Mouse (Mus musculus): ENCODE results near the gene Pbxip1.

Pbxip1 gene

DNA sequence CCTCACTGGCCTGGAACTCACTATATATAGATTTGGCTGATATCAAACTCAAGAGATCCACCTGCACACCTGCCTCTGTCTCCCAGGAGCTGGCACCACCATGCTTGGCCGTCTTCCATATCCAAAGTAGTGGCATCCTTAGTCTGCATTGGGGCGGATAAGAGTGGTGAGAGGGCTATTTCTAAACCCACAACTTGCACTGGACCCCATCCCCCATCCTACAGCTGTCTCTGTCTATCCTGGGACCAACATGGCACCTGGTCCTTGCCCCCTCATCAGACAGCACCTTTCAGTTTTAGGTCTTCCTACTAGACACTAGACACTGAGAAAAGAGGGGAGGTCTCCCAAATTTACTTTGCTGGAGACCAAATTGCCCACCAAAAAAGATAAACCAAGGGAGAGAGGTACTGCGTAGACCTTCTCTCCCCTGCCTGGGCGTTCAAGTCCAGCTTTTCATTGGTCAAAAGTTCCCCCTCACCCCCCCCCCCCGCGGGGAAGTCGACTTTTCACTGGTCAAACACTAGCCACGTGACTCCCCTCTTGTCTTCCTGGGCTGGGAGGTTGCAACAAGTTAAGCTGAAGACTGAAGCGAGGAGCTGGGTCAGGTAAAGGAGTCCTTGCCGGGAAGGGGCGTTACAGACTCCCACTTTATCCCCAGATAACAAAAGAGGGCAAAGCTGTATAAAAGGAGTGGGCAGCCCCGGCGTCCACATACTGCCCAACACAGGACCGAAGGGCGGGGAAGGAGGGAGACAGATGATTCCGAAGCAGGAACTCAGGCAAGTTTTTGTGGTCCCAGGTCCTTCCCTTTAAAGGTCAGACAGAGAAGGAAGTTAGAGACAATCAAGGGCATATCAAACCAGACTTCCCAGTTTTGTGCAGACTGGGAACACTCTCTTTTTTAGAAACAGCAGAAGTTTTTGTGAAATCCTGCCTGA, at the start of gene Pbxip1:
TSS of gene Pbxip1 (plus strand) at position 531 of the 938 bp plus-strand sequence.
- no peak for DNase-seq (ENCODE audit: low read depth, low spot score)

DNA sequence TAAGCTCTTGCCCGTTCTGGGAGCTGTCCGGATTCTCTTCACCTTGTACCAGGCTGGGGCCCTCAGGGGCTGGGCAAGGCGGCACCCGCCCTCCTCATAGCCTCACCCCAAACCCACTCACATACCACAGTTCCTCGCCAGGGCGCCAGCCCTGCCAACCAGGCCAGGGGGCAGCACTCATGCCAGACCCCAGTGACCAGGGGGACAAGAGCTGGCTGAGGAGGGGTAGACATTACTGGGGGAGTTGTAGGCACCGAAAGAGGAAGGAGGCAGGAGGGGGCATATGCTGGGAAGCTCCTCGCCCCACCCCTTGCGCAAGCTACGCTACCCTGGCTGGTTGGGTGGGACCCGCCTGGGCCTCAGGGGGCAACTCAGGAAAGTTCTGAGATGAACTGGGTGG, 48.9 kb upstream of the Pbxip1 start:
- DNase-seq (ENCODE audit: low read depth, low spot score): no peak

DNA sequence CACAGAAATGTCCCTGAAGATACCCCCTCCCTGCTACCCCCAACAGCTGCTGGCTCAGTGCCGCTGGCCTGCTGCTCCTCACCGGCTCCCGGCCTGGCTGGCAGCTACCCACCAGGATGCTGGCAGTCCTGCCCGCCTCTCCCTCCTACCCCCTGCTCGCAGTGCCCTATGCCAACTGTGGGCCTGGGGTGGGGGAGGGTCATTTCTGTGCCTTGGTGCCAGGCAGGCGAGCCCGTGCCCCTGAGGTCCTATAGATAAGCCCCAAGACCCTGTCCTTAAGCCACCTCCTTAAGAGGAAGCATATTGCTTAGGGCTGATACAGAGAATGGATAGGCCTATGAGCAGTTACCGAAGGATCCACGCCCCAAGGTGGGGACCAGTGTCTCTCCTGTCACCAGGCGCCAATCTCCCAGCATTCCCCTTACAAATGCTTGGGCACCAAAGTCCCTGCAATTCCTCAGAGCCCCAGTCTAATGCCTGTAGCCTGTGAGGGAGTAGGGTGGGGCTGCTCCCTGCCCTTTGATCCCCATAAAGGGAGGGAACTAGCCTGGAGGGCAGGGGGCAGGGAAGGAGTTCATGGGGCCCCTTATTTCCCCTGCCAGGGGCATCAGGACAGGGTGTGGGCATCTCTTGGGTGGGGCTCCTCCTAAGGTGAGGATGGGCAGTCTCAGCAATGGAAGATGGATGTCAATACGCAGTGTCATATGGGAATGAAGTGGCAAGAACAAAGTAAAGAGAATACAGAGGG, 48.2 kb upstream of the Pbxip1 start:
- no peak for DNase-seq (ENCODE audit: low read depth, low spot score)

GRCm38 (mm10) chr3:89388901-89389740, 47.4 kb upstream of the Pbxip1 start:
- no peak for DNase-seq (ENCODE audit: low read depth, low spot score)

DNA sequence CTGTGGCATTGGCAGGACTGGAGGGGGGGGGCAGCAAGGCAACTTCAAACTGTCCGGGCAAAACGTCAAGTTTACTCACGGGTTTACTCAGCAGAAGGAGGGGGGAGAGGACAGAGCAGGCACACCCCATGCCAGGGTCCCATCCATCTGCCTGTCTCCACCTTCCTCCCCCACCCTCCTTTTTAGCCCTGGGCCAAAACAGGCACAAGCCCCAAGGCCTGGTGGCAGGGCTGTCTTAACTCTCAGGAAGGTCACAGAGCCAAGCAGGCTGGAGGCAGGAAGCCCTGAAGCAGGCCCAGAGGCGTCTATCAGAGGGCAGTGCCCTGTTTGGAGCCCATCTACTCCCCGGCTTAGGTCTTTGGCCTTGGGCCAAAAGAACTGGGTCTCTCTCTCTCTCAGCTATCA, 46.4 kb upstream of the Pbxip1 start:
- no peak for DNase-seq (ENCODE audit: low read depth, low spot score)

DNA sequence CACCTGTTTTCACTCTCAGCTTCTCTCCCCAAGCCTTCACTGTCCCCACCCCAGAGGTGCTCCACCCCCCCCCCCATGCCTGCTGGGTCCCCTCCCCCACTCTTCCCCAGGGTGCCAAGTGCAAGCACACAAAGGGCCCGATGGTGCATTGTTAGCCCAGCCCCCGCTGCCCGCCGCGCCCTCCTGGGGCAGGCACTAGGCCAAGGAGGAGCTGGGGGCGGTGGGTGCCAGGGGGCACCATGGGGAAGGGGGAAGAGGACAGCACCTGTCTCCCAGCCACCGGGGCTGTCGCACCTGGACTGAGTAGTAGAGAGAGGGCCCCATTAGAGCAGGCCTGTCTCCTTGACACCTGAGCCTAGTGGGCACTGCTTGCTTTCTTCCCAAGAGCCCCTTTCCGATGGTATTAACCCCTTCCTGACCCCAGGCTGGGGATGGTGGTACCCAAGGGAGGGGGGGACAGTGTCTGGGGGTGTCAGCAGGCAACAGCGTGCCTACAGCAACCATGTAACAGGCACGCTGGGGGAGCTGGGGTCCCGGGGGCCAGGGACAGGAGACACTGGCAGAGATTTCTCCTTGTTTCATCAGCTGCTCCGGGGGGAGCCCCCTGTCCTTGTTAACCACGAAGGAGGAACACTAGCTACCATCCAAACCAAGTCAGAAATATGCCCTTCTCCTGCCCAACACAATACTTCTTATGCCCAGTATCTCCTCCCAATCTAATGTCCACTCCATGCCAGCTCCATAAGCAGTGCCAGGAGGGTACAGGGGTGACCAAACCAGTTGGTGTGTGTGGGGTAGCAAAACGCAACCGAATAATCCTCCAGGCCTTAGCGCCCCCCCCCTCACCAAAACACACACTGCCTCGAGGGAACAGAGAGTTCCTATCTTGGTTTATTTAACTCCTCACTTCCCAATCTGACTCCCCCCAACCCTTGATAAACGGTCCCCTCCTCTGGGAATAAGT, 45.5 kb upstream of the Pbxip1 start:
- no peak for DNase-seq (ENCODE audit: low read depth, low spot score)

GRCm38 (mm10) chr3:89391663-89392511, 44.6 kb upstream of the Pbxip1 start:
- DNase-seq (ENCODE audit: low read depth, low spot score): peak; percentile 57

- no peak for DNase-seq (ENCODE audit: low read depth, low spot score)
These were observed 43.6 kb upstream of the Pbxip1 start for GRCm38 (mm10) chr3:89392871-89393311.

DNA sequence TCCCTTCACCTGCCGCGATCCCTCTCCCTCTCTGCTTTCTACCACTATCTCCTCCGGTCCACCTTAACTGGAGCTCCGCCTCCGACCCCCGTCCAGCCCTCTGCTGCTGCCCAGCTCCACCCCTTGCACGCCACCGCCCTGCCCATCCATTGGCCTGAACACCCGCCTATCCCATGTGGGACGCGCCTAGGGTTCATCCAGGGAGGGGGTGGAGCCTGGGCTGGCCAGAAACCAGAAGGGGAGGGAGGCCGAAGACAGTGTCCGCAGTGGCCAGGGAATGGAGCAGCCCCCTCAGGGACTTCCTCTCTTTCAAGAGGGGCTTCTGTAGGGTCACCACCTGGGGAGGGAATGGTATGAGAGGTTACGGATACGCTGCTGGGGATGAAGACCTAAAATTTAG, 42.9 kb upstream of the Pbxip1 start:
- peak; percentile 94 for DNase-seq (ENCODE audit: low read depth, low spot score)

DNA sequence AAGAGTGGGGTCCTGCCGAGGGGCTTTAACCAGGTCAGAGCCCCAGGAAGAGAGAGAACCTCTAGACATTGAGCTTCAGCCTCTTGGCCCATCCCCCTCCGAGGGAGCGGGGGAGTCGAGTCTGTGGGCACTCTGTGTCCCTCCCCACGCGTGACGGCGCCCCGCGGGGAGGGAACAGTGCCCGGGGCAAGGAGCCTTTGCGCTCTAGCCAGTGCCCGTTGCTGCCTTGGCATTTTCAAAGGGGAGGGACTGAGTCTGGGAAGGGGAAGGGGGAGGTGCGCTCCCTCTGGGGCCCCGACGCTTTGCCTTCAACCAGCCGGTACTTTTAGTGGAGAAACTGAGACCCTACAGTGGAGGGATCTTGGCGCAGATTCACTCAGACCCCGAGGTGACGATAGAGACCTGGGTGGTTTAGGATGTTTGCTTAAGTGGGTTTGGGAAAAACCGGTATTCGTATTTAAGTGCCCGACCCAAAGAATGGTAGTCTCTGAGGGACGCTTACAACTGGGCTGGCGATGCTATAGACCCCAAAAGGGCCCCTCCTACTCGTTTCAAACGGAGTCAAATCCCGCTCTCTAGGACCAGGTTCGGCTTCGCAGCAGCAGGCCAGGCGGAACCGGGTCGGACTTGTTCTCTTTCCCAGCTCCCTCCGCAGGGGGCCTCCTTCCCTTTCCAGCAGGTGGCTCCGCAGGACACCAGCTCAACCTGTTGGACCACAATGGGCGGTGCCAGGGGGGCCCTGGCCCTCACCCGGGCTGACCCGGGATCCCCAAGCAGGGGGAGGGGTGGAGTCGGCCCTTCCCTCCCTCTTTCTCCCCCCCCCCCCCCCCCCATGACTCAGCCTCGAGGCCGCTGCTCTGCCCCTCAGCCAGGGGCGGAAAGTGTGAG, 42.3 kb upstream of the Pbxip1 start, which contains the start of gene Zbtb7b:
TSS of gene Zbtb7b (minus strand) at position 771 of the 888 bp plus-strand sequence.
- DNase-seq (ENCODE audit: low read depth, low spot score): peak; percentile 64

DNA sequence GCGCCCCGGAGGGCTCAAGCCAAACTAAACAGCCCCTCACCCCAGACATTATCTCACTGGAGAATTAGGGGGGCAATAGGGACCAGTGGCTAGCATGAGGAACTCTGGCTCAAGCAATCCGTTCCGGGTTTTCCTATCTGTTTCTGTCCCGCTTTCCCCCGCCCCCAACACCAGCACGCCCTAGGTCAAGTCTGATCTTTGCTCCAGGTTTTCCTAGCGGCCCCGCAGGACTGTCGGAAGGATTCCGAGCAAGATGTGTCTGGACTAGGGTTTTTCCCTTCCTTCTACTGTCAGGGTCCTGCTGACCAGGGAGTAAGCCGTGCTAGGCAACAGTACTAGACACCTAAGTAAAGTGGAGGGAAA, 41.6 kb upstream of the Pbxip1 start:
- DNase-seq (ENCODE audit: low read depth, low spot score): peak; percentile 73

DNA sequence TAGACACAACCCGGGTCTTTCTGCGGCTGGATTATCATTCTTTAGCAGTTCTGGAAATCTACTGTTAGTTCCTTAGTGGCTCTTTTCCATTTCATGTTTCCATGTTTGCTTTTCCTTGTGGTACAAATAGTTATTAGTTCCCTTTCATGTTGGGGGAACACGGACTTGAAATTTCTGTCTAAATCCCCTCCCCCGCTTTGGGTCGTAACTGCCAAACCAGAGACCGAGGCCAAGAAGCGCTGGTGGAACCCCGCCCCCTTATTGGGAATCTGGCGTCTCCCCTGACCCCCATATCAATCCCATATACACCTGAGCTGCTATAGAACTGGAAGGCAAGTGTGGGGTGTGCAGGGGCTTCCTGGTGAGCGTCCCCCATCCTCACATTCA, 41.1 kb upstream of the Pbxip1 start:
- DNase-seq (ENCODE audit: low read depth, low spot score): no peak

- no peak for DNase-seq (ENCODE audit: low read depth, low spot score)
These were observed 40.5 kb upstream of the Pbxip1 start for GRCm38 (mm10) chr3:89395806-89396653.

- DNase-seq (ENCODE audit: low read depth, low spot score): no peak
These were observed 39.9 kb upstream of the Pbxip1 start for GRCm38 (mm10) chr3:89396654-89397005.

DNA sequence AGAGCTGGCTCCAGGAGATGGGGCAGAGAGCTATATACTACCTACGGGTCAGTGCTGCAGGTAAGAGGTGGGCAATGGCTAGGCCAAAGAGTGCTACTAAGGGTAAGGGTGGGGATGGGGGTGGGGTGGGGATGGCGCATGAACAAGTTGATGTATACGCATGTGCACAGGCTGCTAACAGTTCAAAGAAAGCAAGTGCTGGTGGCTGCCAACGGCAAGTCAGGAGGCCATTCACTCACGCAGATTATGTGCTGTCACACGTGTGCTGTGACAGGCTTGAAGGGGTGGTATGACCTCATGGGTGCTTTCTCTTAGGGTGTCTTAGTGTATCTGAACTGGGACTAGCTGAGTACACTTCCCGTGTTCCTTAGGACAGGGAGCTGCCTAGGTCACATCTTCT, 35.2 kb upstream of the Pbxip1 start:
- DNase-seq (ENCODE audit: low read depth, low spot score): no peak

- DNase-seq (ENCODE audit: low read depth, low spot score): no peak
These were observed 33.8 kb upstream of the Pbxip1 start, which contains the start of gene Lenep for GRCm38 (mm10) chr3:89402693-89403092. TSS of gene Lenep (minus strand) at chr3:89402793.

DNA sequence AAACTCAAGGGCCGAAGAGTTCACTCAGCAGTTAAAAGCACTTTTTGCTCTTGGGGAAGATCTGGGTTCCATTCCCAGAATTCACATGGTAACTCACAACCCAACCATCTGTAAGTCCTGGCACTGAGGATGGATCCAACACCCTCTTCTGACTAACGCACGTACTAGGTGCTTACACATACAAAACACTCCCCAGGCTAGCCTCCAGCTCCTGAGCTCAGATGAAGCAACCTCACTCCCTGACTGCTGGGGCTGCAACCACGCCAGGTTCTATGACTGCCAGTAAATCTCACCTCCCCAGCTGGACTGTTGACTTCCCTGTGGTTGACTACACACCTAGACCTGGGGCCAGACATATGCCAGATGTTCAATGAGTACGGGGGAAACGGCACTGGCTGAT, 29.6 kb upstream of the Pbxip1 start:
- DNase-seq (ENCODE audit: low read depth, low spot score): no peak

- DNase-seq (ENCODE audit: low read depth, low spot score): no peak
These were observed 28.1 kb upstream of the Pbxip1 start for GRCm38 (mm10) chr3:89408448-89408847.

Measured in retina, adult 2 months (tissue).